Mouse (Mus musculus): Measurements from ENCODE around the gene Agrp. TPM values are rescaled to one million over a fixed set of nuclear protein-coding genes. Genes with fewer than 3 reads are reported as not detected.

The Agrp gene
- total RNA-seq, 2 experiments from 2014 or later, result 0.56 TPM; not detected in 1

- no peak for DNase-seq
- intact Hi-C loops (cut with DNase I), result loop anchor here (2.0 to 5.0 kb wide), 2 partner anchors 15 to 51 kb away; partner anchors contain the start of gene Hsd11b2
Observed at GRCm38 (mm10) chr8:105533439-105533838, 103.8 kb downstream of the Agrp start.

DNA sequence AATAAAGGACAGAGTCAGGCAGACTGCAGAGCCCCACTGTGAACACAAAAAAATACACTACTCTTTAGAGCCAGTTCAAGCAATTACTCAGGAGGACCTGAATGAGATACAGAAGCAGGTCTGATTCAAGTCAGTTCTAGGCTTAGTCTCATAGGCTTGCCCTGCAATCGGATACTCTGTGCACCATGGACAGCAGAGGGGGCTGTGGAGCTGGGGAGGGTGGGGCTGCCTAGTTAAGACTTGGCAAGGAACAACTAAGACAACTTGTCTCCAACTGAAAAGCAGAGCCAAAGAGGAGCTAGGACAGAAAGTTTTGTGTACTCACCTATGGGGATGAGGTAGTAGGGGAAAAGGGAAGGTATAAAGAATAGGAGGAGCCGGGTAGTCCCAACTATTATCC, 105.4 kb downstream of the Agrp start:
- intact Hi-C loops (cut with DNase I), result loop anchor here (2.0 to 5.0 kb wide), 3 partner anchors 13 to 49 kb away; partner anchors contain the start of gene Hsd11b2
- DNase-seq, result peak in 1 of 2 experiments; percentile 85

DNA sequence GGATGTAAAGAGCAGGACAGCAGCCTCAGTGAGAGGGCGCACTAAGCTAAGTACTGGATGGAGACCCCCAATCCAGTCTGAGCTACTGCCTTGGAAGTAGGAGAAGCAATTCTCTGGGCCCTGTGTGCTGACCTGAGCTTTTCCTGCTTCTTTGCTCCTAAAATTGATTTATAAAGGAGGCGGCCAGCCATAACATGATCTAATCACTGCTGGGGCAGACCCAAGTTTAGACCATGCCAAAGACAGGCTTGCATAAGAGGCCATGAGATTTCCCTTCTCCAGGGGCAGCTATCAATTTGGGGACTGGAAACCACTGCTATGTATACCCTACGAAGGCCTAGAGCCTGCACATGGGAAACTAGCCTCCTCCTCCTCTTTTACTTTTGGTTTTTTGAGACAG, 107.9 kb downstream of the Agrp start:
- DNase-seq, result peak; percentile 45 to 58
- intact Hi-C loops (cut with DNase I), result no loop called here

DNA sequence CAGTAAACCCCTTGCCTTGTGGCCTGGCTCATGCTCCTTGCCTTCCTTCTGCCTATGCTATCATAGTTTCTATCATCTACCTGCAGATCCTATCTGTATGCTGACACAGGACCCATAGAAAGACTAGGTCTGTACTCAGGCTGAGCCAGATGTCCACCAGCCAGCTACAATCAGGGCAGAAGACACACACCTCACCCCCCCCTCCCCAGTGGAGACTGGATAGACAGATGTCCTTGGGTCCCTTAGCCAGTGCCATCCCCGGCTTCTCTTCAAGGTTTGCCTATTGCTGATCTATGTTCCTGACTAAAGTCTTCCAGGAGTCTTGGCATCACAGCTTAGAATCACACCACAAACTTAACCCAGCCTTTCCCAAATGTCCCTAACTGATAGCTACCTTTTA, 109.0 kb downstream of the Agrp start:
- intact Hi-C loops (cut with DNase I), result no loop called here
- DNase-seq, result no peak

- peak in 1 of 2 experiments; percentile 68 for DNase-seq
- intact Hi-C loops (cut with DNase I), result no loop called here
Observed at GRCm38 (mm10) chr8:105527110-105527509, 110.1 kb downstream of the Agrp start.

DNA sequence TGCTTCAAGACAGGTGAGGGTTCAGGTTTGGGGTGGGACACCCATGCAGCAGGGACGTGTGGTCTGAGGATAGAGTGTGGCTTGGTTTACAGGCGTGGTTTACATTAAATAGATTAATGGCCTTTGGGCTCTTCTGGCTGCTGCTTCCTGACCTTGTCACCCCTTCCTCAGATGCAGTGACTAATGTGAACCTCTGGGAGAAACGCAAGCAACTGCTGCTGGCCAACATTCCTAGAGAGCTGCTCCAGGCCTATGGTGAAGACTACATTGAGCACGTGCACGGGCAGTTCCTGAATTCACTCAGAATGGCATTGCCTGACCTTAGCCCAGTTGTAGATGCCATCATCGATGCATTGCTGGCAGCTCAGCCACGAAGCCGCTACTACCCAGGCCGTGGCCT, 114.3 kb downstream of the Agrp start:
- intact Hi-C loops (cut with DNase I), result no loop called here

DNA sequence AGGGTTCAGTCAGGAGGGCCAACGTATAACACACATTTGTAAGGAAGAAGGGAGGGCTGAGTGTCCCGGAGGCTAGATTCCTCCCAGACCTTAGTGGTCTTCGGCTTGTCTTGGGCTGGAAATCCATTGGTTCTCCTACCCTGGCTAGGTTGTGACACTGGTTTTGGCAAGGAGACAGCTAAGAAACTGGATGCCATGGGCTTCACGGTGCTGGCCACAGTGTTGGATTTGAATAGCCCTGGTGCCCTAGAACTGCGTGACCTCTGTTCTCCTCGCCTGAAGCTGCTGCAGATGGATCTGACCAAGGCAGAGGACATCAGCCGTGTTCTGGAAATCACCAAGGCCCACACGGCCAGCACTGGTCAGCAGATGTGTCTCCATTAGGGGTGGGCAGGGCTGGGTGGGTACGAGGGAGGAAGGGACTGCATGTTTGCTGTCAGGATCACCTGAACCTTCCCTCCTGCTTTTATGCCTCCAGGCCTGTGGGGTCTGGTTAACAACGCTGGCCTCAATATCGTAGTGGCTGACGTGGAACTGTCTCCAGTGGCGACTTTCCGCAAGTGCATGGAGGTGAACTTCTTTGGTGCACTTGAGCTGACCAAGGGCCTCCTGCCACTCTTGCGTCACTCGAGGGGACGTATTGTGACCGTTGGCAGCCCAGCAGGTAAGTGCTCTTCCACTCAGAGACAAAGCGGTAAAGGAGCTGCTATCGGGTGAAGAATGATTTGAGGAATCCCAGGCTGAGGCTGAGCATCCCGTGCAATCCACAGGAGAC, 115.0 kb downstream of the Agrp start:
- intact Hi-C loops (cut with DNase I), result no loop called here
- no peak for DNase-seq

More for the DNA sequence above, 114.3 kb downstream of the Agrp start:
- DNase-seq, result no peak

DNA sequence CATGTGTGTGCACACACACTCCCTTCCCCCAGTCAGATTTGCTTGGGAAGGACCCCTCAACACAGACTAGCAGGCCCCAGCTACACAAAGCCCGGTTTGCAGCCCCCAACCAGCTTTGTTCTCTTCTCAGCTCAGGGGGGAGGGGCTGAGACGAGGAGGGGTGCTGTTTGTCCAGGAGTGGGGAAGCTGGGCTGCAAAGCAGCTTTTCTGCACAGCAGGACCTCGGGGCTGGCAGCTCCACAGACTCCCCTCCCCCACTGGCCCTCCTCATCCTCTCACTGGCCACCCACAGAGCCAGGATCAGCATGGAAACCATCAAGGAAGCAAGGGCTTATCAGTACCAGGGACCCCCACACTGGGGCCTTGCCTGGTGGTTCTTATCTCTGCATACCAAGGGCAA, 116.1 kb downstream of the Agrp start:
- intact Hi-C loops (cut with DNase I), result no loop called here
- no peak for DNase-seq

DNA sequence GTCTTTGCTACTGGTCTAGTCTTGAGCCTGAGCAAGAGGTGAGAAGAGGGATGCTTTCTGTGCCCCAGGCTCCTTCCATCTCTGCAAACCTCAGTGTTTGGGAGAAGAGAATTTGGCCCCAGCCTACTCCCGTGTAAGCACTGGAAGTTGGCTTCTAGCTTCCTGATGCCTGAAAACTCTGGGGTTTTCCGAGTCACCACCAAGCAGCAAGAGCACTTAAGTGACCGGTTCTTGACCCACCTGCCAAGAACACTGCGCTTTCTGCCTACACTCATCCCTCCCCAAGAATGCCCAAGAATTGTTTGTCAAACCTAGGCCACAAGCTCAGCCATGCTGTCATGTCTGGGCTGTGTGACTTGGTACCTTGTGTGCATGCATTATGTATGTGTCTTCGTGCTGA, 116.7 kb downstream of the Agrp start:
- DNase-seq, result no peak
- intact Hi-C loops (cut with DNase I), result no loop called here

DNA sequence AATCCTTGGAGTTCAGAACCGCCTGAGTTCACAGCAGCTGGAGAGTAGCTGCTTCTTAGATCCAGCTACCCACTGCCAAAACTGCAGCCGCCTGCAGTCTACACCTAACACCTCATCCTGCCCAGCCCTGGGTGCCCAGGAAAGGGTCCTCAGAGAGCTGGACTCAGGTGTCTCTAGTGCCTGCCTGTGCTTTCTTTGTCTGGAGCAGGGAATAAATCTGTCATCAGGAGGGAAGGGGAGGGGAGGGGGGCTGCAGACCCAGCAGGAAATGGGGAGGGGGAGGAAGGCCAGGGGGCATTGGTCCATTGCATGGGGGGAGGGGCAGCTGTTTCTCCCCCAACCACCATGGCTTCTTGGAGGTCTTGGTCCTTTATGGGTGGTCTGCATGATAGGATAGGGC, 117.6 kb downstream of the Agrp start:
- DNase-seq, result no peak
- intact Hi-C loops (cut with DNase I), result loop anchor here (2.0 kb wide), 1 partner anchor 13 kb away; no protein-coding TSS in a partner anchor

GRCm38 (mm10) chr8:105518436-105519313, 118.5 kb downstream of the Agrp start, which contains the start of gene Hsd11b2:
Hsd11b2 (plus strand) TSS chr8:105518755.
- DNase-seq, result peak in 1 of 2 experiments; percentile 39
- intact Hi-C loops (cut with DNase I), result loop anchor here (2.0 kb wide), 1 partner anchor 14 kb away; no protein-coding TSS in a partner anchor

- intact Hi-C loops (cut with DNase I), result loop anchor here (2.0 kb wide), 1 partner anchor 35 kb away; no protein-coding TSS in a partner anchor
- no peak for DNase-seq
Observed at GRCm38 (mm10) chr8:105517346-105517745, 119.8 kb downstream of the Agrp start.

Small RNAs within 50 kb of the gene (microRNA-seq; reads per million reads assigned to microRNA genes)
- gene Mir1966, result 0 reads per million in 2 experiments

Other genes starting within 250 kb of the Agrp start
- not detected for gene Kctd19, start 223.9 kb downstream of the Agrp start, total RNA-seq (2021)
- under 1 TPM; 0.54 to 0.71 TPM for gene Lrrc36, start 223.8 kb downstream of the Agrp start, total RNA-seq (2021)
- gene Tppp3, start 165.9 kb downstream of the Agrp start, total RNA-seq (2021), result 10 to 100 TPM; 54.1 to 54.9 TPM
- 1 to 10 TPM; 8.1 to 8.3 TPM for gene Zdhhc1, start 140.5 kb downstream of the Agrp start, total RNA-seq (2021)
- under 1 TPM in 1 of 2 experiments, not detected in 1; 0.22 TPM for gene Hsd11b2, start 118.6 kb downstream of the Agrp start, total RNA-seq (2021)
- 10 to 100 TPM; 37.3 to 40.9 TPM for gene Atp6v0d1, start 71.3 kb downstream of the Agrp start, total RNA-seq (2021)
- gene Ripor1, start 32.1 kb downstream of the Agrp start, total RNA-seq (2021), result 10 to 100 TPM; 15.1 to 18.2 TPM
- gene Ctcf, start 825 bp downstream of the Agrp start, total RNA-seq (2021), result 10 to 100 TPM; 27.0 to 29.9 TPM
- gene Carmil2, start 48.9 kb upstream of the Agrp start, total RNA-seq (2021), result 1 to 10 TPM in 1 of 2 experiments, not detected in 1; 1.1 TPM
- gene Acd, start 63.7 kb upstream of the Agrp start, total RNA-seq (2021), result 1 to 10 TPM; 6.6 to 6.7 TPM
- 1 to 10 TPM; 4.7 to 6.7 TPM for gene Pard6a, start 63.8 kb upstream of the Agrp start, total RNA-seq (2021)
- not detected for gene 4933405L10Rik, start 70.3 kb upstream of the Agrp start, total RNA-seq (2021)
- 1 to 10 TPM in 1 of 2 experiments, under 1 TPM in 1; 0.48 to 1.2 TPM for gene Enkd1, start 70.8 kb upstream of the Agrp start, total RNA-seq (2021)
- 1 to 10 TPM; 6.6 to 6.8 TPM for gene Gfod2, start 121.3 kb upstream of the Agrp start, total RNA-seq (2021)
- 10 to 100 TPM; 19.7 to 22.0 TPM for gene Ranbp10, start 190.0 kb upstream of the Agrp start, total RNA-seq (2021)
- not detected for gene Tsnaxip1, start 190.3 kb upstream of the Agrp start, total RNA-seq (2021)
- gene Cenpt, start 215.9 kb upstream of the Agrp start, total RNA-seq (2021), result 1 to 10 TPM; 1.1 to 1.2 TPM
- 10 to 100 TPM; 19.0 TPM for gene Thap11, start 217.7 kb upstream of the Agrp start, total RNA-seq (2021)
- 10 to 100 TPM; 38.4 to 52.9 TPM for gene Nutf2, start 223.2 kb upstream of the Agrp start, total RNA-seq (2021)
- 10 to 100 TPM; 17.6 to 20.1 TPM for gene Edc4, start 243.5 kb upstream of the Agrp start, total RNA-seq (2021)